Mouse (Mus musculus): ENCODE data around the gene Tmem116. TPM values are rescaled to one million over a fixed set of nuclear protein-coding genes. Genes with fewer than 3 reads are reported as not detected.

The Tmem116 gene
- polyA plus RNA-seq, 1 experiment from 2014 or later, result 2.6 TPM

Other genes starting within 250 kb of the Tmem116 start
- gene Rpl6, start 247.4 kb upstream of the Tmem116 start, polyA plus RNA-seq (2014; fragmentation: Nextera tagmentation; extraction: Ambion mirVana), result 685 and 696 TPM in 2 replicates
- gene Hectd4, start 231.7 kb upstream of the Tmem116 start, polyA plus RNA-seq (2014; fragmentation: Nextera tagmentation; extraction: Ambion mirVana), result 7.3 and 7.4 TPM in 2 replicates
- gene Trafd1, start 66.3 kb upstream of the Tmem116 start, polyA plus RNA-seq (2014; fragmentation: Nextera tagmentation; extraction: Ambion mirVana), result 71.8 and 75.8 TPM in 2 replicates
- 38.0 and 40.3 TPM in 2 replicates for gene Naa25, start 54.0 kb upstream of the Tmem116 start, polyA plus RNA-seq (2014; fragmentation: Nextera tagmentation; extraction: Ambion mirVana)
- 157 and 159 TPM in 2 replicates for gene Erp29, start 613 bp downstream of the Tmem116 start, polyA plus RNA-seq (2014; fragmentation: Nextera tagmentation; extraction: Ambion mirVana)
- 0.17 TPM in 1 of 2 replicates, not detected in the other for gene Adam1b, start 51.5 kb downstream of the Tmem116 start, polyA plus RNA-seq (2014; fragmentation: Nextera tagmentation; extraction: Ambion mirVana)
- 2.1 and 2.3 TPM in 2 replicates for gene Adam1a, start 93.6 kb downstream of the Tmem116 start, polyA plus RNA-seq (2014; fragmentation: Nextera tagmentation; extraction: Ambion mirVana)
- not detected in 2 replicates for gene Gm42878, start 93.6 kb downstream of the Tmem116 start, polyA plus RNA-seq (2014; fragmentation: Nextera tagmentation; extraction: Ambion mirVana)
- gene Mapkapk5, start 94.0 kb downstream of the Tmem116 start, polyA plus RNA-seq (2014; fragmentation: Nextera tagmentation; extraction: Ambion mirVana), result 46.5 and 47.8 TPM in 2 replicates
- gene Aldh2, start 141.9 kb downstream of the Tmem116 start, polyA plus RNA-seq (2014; fragmentation: Nextera tagmentation; extraction: Ambion mirVana), result 87.8 and 93.0 TPM in 2 replicates
- gene Acad12, start 167.0 kb downstream of the Tmem116 start, polyA plus RNA-seq (2014; fragmentation: Nextera tagmentation; extraction: Ambion mirVana), result 2.0 and 2.7 TPM in 2 replicates
- gene Acad10, start 208.6 kb downstream of the Tmem116 start, polyA plus RNA-seq (2014; fragmentation: Nextera tagmentation; extraction: Ambion mirVana), result 1.6 and 2.1 TPM in 2 replicates
- 39.9 and 45.8 TPM in 2 replicates for gene Brap, start 208.7 kb downstream of the Tmem116 start, polyA plus RNA-seq (2014; fragmentation: Nextera tagmentation; extraction: Ambion mirVana)